Mouse (Mus musculus) hindbrain, embryonic 12.5 days (tissue): Measurements from ENCODE around the gene Myo1d. TPM values are rescaled to one million over a fixed set of nuclear protein-coding genes. Genes with fewer than 3 reads are reported as not detected.

ENCODE experiments used
- ATAC-seq: fragments of 200-750 bp; cut with Nextera tagmentation; 2 replicates; pipeline ENCODE4 v1.8.0; 2017; ENCODE audit warnings: moderate TSS enrichment; ENCODE audit not compliant: low FRiP score
- H3K27ac ChIP-seq: fragments of 300-500 bp; sonication (generic); 2 replicates; pipeline ENCODE4 v1.5.1; 2016; ENCODE audit warnings: mild to moderate bottlenecking
- H3K27me3 ChIP-seq: fragments of 300-500 bp; sonication (generic); 2 replicates; pipeline ENCODE4 v1.6.1; 2016; ENCODE audit warnings: mild to moderate bottlenecking
- H3K36me3 ChIP-seq: fragments of 300-500 bp; sonication (generic); 2 replicates; pipeline ENCODE4 v1.6.1; 2016; ENCODE audit warnings: mild to moderate bottlenecking
- H3K4me1 ChIP-seq: fragments of 300-500 bp; sonication (generic); 2 replicates; pipeline ENCODE4 v1.6.1; 2016
- H3K4me2 ChIP-seq: fragments of 300-500 bp; sonication (generic); replicated peaks from 2 replicates; pipeline ENCODE4 v1.6.1; 2016; ENCODE audit warnings: mild to moderate bottlenecking
- H3K4me3 ChIP-seq: fragments of 300-500 bp; sonication (generic); 2 replicates; pipeline ENCODE4 v1.5.1; 2016; ENCODE audit warnings: mild to moderate bottlenecking
- H3K9ac ChIP-seq: fragments of 300-500 bp; sonication (generic); 2 replicates; pipeline ENCODE4 v1.6.1; 2016; ENCODE audit warnings: mild to moderate bottlenecking, moderate library complexity
- H3K9me3 ChIP-seq: fragments of 300-500 bp; sonication (generic); replicated peaks from 2 replicates; pipeline ENCODE4 v1.6.1; 2016; ENCODE audit warnings: mild to moderate bottlenecking
- WGBS: fragments of 180-500 bp; shearing (Covaris S2); methylation state at CpG from one replicate; pipeline ENCODE4 v1.1.7; 2016; 5-methylcytosine and 5-hydroxymethylcytosine counted together
- polyA plus RNA-seq: library from polyadenylated mRNA; unstranded; fragments of >200 nt; fragmentation: Nextera tagmentation; extraction: Ambion mirVana; gene quantifications from 2 replicates; pipeline ENCODE4 v1.2.1, GENCODE M21; 2016

Gene Myo1d
- polyA plus RNA-seq, 1 experiment from 2014 or later = 4.5 TPM

DNA sequence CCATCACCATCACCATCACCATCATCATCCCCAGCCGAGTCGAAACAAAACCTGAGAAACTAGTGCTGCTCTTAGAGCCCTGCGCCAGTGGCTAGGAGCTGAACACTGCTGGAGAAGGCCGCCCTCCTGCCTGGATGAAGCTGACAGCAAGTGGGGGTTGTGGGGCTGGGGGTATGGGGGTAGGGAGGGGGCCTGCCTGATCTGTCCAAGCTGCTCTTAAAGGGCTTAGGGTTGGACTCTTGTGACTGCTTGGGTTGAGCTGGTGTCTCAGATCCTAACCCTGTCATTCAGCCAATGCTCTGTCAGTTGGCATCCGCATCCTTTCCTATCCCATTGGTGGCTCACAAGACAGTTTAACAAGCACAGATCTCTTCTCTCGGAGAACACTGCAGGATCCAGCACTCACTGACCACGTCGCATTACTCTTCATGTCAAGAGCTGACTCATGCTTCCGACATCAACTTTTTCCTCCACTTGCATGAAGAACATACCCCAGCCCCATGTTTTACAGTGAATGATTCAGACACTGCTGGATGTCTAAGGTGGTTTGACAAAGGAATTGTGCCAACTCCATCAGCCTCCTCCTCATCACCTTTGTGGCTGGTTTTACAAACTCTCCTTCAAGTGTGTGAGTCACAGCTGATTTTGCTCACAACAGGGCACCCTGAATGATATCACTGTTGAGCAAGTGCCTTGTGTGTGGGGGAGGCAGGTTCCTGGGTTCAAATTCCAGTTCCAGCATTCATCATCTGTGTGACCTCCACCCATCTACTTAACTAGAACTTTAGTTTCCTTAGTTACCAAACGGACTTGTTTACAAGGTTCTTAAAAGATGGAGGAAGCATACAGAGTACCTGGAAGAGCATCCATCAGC is 150.6 kb downstream of the Myo1d start:
- Histone ChIP-seq H3K9me3 (no peaks in the 10 kb centered on the region), H3K4me2 (no peak overlapping the region), H3K9ac (no peak overlapping the region), H3K27me3 (0 out of 2 replicates have a peak, but pooled peaks cover 5% of the 10 kb centered on the region), H3K27ac (no peak overlapping the region), H3K4me1 (no peaks in the 10 kb centered on the region), H3K36me3 (no peaks in the 10 kb centered on the region), H3K4me3 (no peak overlapping the region)
- no peak for ATAC-seq
- 88% methylated on average over 10 of the region's 10 CpGs for WGBS

DNA sequence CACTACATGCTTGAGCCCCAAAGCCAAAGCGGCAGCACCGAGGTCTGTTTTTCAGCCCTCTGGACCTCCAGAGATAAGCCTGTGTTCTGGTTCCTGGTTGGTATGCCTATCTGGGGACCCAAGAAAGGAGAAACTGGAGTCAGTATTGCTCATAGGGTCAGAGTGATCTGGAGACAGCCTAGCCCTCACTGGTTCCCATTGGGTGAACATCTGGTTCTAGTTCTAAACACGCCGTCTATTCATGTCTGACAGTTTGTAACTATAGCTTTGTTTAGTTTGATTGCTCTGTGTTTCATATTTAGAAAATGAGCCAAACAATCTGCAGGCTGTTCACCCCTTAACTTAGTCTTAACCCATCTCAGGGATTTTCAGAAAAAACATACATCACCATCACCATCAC is 151.2 kb downstream of the Myo1d start:
- Histone ChIP-seq H3K9me3 (no peaks in the 10 kb centered on the region), H3K27me3 (0 out of 2 replicates have a peak, but pooled peaks cover 5% of the 10 kb centered on the region), H3K4me2 (no peak overlapping the region), H3K36me3 (no peaks in the 10 kb centered on the region), H3K4me1 (0 out of 2 replicates have a peak, but pooled peaks cover 2% of the 10 kb centered on the region), H3K4me3 (no peak overlapping the region), H3K27ac (no peak overlapping the region), H3K9ac (no peak overlapping the region)
- WGBS = 93% methylated on average over 4 of the region's 4 CpGs
- no peak for ATAC-seq

DNA sequence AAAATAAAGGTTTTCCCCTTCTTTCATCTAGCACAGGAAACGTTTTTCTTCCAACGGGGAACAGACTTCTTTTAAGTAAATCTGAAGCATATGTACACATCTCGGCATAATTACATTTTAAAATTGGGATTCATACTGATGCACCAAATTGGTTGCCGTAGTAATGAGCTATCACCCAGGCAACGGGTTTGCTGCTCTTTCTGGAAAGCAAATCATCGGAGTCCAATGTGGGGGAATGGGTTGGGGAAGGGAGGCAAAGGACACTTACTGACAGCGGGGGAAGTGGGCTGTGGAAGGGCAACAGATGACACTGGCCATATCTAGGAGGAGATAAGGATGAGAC is 156.8 kb downstream of the Myo1d start:
- Histone ChIP-seq H3K4me2 (peak overlapping the region; percentile 42), H3K27ac (peak overlapping the region; percentile 91), H3K27me3 (0 out of 2 replicates have a peak, but pooled peaks cover 3% of the 10 kb centered on the region), H3K4me1 (peaks cover 19% of the 10 kb centered on the region; the same call in 1 of the 2 replicates), H3K9ac (no peak overlapping the region), H3K4me3 (peak overlapping the region; percentile 10; the same call in 1 of the 2 replicates), H3K36me3 (no peaks in the 10 kb centered on the region), H3K9me3 (no peaks in the 10 kb centered on the region)
- 10% methylated on average over 7 of the region's 7 CpGs for WGBS
- peak; percentile 89 for ATAC-seq

DNA sequence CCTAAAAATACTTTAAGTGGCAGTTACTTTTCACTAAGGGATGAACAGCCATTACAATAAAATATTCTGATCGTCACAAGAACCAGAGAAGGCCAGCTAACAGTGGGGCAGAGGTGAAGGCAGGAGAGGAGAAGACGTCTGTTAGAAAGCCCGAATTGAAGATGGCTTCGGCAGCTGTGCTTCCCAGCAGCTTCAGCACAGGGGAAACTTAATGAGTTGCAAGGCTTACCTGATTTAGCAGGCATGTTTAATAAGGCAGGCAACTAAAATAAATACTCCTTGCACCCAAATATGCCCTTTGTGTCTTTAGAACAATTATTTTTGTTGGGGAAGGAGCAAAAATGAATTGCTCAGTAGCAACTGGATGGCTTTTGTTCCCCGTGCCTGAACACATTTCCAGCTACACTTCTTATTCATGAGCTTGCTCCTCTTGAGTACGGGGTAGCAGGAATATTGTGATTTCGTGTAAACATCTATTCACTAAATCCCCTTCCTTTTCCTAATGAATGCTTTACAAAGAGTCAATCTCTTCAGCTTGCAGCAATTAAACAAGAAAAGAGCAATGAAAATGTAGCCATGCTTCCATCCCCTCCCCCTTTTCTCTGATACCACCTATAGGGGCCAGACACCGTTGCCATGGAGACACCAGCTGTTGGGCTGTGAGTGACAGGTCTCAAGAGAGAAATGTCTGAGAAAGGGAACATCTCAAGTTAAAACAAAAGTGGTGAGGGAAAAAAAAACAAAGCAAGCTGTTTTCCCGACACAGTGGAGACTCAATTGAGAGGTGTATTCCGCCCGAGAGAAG is 157.4 kb downstream of the Myo1d start:
- peak; percentile 89 for ATAC-seq
- H3K4me1 ChIP-seq = peaks cover 19% of the 10 kb centered on the region; the same call in 1 of the 2 replicates
- H3K4me2 ChIP-seq = peak overlapping the region; percentile 42
- peak overlapping the region; percentile 10; the same call in 1 of the 2 replicates for H3K4me3 ChIP-seq
- 0 out of 2 replicates have a peak, but pooled peaks cover 4% of the 10 kb centered on the region for H3K27me3 ChIP-seq
- no peak overlapping the region for H3K9ac ChIP-seq
- H3K9me3 ChIP-seq = no peaks in the 10 kb centered on the region
- whole genome bisulfite sequencing = 4% methylated on average over 11 of the region's 11 CpGs
- H3K27ac ChIP-seq = peak overlapping the region; percentile 91
- H3K36me3 ChIP-seq = no peaks in the 10 kb centered on the region

DNA sequence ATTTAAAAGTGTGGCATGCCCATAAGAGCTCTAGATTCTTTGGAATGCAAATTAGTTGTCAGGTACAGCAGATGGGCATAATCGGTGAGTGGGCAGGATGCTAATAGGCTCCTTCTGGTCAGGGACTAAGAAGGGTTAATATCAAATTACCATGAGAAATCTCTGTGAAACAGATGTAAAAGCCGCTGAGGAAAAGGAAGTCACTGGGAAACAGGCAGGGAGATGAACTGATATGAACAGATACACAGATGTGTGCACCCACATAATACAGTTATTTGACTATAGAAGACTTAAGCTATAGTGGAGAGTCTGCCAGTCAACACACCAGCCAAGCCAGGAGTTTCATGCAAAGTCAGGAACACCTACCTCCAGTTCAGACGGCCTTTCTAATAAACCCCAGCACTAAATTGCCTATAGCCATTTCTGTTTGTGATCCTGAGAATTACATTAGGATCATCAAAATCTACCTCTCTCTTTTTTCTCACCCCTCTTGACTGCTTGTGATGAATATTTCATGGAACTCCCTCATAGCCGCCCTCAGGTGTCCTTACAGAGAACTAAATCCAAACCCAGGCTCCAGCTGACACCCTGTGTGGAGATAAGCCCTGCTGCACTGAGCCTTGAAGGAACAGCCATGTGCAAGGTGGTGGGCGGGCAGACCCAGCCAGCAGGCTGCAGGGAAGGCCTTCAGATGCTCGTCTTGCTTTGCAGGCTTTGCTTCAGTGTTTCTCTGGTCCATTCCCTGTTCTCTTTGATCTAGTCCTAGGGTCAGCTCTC is 164.7 kb downstream of the Myo1d start:
- ATAC-seq = no peak
- WGBS = 39% methylated on average over 6 of the region's 6 CpGs

DNA sequence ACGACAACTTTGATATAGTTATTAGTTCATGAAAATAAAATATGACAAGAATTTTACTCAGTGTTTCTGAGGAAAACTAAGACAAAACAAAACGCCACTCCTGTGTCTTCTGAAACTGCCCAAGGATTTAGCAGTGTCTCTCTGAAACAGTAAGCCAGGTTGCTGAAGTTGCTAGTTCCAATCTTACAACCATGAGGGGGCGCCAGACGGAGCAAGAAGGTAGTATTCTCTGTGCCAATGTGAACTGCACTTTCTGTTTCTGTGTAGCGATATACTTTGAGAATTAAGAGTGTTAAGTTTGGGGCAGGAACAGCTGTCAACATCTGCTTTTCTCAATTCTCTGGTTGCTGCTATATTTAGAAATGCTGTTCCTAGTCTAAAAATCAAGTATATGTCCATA is 165.4 kb downstream of the Myo1d start:
- H3K4me2 ChIP-seq = no peak overlapping the region
- 38% methylated on average over 5 of the region's 5 CpGs for WGBS
- ATAC-seq = no peak
- H3K27me3 ChIP-seq = peaks cover 4% of the 10 kb centered on the region; the same call in 1 of the 2 replicates
- no peaks in the 10 kb centered on the region for H3K36me3 ChIP-seq
- peaks cover 11% of the 10 kb centered on the region; the same call in 1 of the 2 replicates for H3K4me1 ChIP-seq
- H3K9me3 ChIP-seq = no peaks in the 10 kb centered on the region
- H3K27ac ChIP-seq = 0 out of 2 replicates have a peak overlapping the region, but pooled peaks have one; percentile 30
- H3K9ac ChIP-seq = no peak overlapping the region
- H3K4me3 ChIP-seq = no peak overlapping the region

More for the DNA sequence above, 164.7 kb downstream of the Myo1d start:
- Histone ChIP-seq H3K4me2 (no peak overlapping the region), H3K36me3 (no peaks in the 10 kb centered on the region), H3K4me1 (peaks cover 11% of the 10 kb centered on the region; the same call in 1 of the 2 replicates), H3K4me3 (no peak overlapping the region), H3K9me3 (no peaks in the 10 kb centered on the region), H3K27ac (peak overlapping the region; percentile 30), H3K9ac (no peak overlapping the region), H3K27me3 (peaks cover 4% of the 10 kb centered on the region; the same call in 1 of the 2 replicates)

DNA sequence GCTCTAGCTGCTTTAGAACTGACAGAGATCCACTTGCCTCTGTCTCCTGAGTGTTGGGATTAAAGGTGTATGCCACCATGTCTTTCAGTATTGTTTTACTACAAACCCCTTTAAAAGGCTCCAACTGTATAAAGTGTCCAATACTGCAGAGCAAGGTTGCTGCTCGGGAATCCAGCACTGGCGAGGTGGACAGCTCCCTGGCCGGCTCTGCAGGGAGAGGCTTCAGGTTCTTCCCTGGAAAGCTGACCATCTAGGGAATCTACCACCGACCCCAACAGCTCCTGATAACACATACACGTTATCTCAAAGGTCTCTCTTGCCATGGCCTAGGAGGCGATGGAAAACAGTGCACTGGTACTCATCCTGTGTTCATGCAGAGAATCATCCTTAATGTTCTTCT is 166.3 kb downstream of the Myo1d start:
- no peak for ATAC-seq
- Histone ChIP-seq H3K4me3 (no peak overlapping the region), H3K36me3 (no peaks in the 10 kb centered on the region), H3K27me3 (peaks cover 4% of the 10 kb centered on the region; the same call in 1 of the 2 replicates), H3K4me1 (peaks cover 11% of the 10 kb centered on the region; the same call in 1 of the 2 replicates), H3K9me3 (no peaks in the 10 kb centered on the region), H3K4me2 (no peak overlapping the region), H3K9ac (no peak overlapping the region), H3K27ac (no peak overlapping the region)
- WGBS = 19% methylated on average over 6 of the region's 6 CpGs

DNA sequence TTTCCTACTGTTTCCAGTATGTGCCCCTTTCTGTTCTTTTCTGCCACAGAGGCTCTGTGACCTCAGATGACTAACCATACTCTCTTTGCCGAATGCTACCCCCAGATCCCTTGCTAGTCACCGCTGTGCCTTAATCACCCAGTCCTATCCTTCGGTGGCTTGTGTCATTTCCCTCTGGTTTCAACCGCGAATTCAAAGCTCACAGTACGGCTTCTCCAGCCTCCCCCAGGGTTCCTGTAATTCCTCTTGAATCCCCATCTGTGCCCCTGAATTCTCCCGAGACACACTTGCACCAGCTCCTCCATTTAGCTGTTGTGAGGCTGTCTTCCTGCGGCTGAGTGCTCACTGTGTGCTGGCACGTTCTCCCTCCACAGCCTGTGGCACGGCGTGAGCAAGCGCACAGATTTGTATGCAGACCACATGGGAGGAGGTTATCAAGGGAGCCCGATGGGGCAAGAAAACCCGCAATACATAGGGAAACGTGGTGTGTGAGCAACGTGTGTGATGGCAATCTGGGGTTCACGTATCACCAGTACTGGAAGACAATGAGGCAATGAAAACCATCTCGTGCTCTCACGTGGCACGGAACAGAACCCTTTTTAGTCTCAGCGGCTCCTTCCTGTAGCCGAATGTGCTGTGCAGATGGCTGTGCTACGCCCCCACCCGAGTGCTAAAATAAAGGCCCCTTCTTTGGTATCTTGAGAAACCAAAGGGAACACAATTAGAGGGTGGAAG is 177.0 kb downstream of the Myo1d start:
- WGBS = 3% methylated on average over 24 of the region's 24 CpGs

DNA sequence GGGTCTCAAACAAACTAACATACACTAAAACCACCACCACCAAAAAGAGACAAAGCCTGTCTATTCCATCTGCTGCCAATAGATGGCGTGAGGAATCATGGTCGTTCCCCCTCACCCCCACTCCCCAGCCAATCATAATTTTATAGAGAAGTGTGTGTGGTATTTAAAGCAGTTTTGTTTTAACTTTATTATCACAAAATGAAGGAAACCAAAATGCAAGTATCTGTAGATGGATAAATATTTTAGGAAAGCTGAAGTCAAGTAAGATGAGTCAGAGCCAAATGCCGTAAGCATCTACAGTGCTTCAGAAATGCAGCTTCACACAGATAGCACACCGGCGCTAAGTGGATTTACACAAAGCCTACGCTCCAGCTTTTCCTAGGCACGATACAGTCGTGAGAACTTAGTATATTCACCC is 177.8 kb downstream of the Myo1d start:
- H3K4me3 ChIP-seq = no peak overlapping the region
- no peak for ATAC-seq
- WGBS = 34% methylated on average over 8 of the region's 8 CpGs
- no peaks in the 10 kb centered on the region for H3K9me3 ChIP-seq
- H3K4me1 ChIP-seq = peaks cover 16% of the 10 kb centered on the region
- no peaks in the 10 kb centered on the region for H3K36me3 ChIP-seq
- H3K9ac ChIP-seq = peak overlapping the region; percentile 46; the same call in 1 of the 2 replicates
- H3K4me2 ChIP-seq = peak overlapping the region; percentile 54
- peak overlapping the region; percentile 84 for H3K27ac ChIP-seq
- H3K27me3 ChIP-seq = peaks cover 21% of the 10 kb centered on the region

More for the DNA sequence above, 177.0 kb downstream of the Myo1d start:
- H3K27me3 ChIP-seq = peaks cover 21% of the 10 kb centered on the region
- H3K4me1 ChIP-seq = peaks cover 16% of the 10 kb centered on the region
- H3K9ac ChIP-seq = peak overlapping the region; percentile 46
- H3K4me3 ChIP-seq = peak overlapping the region; percentile 24
- H3K27ac ChIP-seq = peak overlapping the region; percentile 84
- no peaks in the 10 kb centered on the region for H3K9me3 ChIP-seq
- peak; percentile 86 for ATAC-seq
- H3K4me2 ChIP-seq = peak overlapping the region; percentile 54
- H3K36me3 ChIP-seq = no peaks in the 10 kb centered on the region

DNA sequence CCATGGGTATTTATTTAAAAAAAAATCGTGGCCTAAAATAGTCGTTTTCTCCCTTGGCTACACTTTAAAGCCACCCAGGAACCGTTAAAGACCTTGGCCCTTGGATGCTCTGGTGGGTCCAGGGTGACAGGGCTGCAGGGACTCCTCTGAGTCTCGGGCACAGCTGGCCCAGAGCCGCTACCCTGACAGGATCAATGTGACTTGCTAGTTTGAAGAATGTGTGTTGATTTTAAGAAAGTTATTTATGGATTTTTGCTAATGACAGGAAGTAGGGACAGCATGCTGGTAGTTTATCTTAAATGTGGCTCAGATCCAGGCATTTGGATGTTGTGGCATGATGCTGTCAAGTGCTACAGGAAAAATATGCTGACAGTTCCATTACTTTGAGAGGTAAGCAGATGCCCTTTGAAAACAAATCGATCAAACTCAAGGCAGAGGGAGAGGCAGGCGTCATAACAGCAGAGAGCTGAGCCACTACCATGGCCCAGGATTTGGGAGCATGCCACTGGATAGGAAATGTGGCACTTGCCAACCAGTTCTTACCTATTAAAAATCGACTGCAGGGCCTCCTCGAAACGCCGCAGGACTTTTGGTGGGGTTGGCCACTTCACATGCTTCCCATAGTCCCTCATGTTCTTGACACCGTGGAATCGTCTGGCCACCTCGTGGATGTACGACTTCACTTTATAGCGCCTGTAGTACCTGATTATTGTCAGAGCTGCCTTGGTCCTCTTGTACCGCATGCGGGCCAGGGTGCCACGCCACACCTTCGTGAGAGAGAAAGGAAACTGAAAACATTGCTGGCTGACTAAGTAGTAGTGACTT is 178.6 kb downstream of the Myo1d start:
- Histone ChIP-seq H3K4me2 (no peak overlapping the region), H3K4me1 (peaks cover 16% of the 10 kb centered on the region), H3K27me3 (peaks cover 21% of the 10 kb centered on the region), H3K9ac (no peak overlapping the region), H3K4me3 (no peak overlapping the region), H3K36me3 (no peaks in the 10 kb centered on the region), H3K27ac (no peak overlapping the region), H3K9me3 (no peaks in the 10 kb centered on the region)
- no peak for ATAC-seq
- 78% methylated on average over 20 of the region's 20 CpGs for WGBS
